Mouse (Mus musculus): ENCODE measurements around the gene Cox5a.

Cox5a gene

DNA sequence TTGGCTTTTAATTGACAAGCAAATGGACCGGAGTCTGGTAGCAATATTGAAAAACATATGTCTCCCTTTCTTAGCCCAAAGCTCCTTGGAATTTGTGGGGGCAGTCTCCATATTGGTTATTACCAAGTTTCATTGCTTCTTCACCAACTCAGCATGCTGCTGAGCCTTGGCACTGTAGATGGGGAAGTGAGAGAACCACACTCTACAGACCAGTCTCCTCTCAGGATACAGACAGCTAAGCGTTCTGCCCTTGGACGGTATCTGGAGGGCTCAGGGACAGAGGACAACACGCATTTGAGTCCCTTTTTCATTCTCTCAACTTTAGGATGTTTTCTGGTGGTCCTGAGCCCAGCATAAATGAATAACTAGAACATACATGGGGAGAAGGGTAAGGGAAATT is 37.6 kb downstream of the Cox5a start:
- in situ Hi-C loops (cut with MboI; ENCODE audit: unreplicated experiment in 2 of 2), result no loop called here

- in situ Hi-C loops (cut with MboI; ENCODE audit: unreplicated experiment in 2 of 2), result no loop called here
Measured at GRCm38 (mm10) chr9:57559568-57559967, 38.5 kb downstream of the Cox5a start.

- in situ Hi-C loops (cut with MboI; ENCODE audit: unreplicated experiment in 2 of 2), result no loop called here
Measured at GRCm38 (mm10) chr9:57560263-57560662, 39.2 kb downstream of the Cox5a start.

DNA sequence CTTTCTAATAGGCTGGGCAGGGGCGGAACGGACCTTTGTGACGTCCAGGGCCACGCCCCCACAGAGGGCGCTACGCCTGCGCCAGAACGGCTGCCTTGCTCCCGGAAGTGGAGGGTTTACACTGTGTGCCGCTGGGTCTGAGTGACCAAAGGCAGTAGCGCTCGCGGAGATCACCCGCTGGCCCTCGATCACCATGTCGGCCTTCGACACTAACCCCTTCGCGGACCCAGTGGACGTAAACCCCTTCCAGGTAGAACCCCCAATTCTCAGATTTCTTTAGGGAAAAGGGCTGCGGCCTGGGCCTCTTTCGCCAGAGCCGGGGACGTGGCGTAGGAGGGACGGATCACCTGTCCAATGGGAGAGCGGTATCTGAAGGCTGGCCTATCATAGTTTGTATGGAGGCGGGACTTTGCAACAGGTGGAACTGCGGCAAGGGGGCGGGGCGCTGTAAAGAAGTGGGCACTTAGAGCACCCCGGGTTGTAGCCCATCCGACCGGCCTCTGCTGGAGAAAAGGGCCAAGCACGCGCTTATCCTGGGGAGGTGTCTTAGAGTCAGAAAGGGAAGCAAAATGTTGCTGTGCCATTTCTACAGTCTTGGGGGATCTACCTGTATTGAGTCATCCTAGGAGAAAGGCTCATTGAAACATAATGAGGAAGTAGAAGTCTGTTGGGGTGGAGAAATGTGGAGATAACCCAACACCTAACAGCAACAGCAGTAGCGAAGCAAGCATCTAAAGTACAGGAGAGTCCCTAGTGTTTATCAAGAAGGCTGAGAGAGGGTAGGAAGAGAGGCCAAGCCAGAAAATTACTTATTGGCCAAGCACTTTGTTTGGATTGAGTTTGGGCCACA is 40.0 kb downstream of the Cox5a start, which contains the start of gene Scamp2:
TSS of gene Scamp2 (plus strand) at position 83 of the 850 bp plus-strand sequence.
- in situ Hi-C loops (cut with MboI; ENCODE audit: unreplicated experiment in 2 of 2), result no loop called here

DNA sequence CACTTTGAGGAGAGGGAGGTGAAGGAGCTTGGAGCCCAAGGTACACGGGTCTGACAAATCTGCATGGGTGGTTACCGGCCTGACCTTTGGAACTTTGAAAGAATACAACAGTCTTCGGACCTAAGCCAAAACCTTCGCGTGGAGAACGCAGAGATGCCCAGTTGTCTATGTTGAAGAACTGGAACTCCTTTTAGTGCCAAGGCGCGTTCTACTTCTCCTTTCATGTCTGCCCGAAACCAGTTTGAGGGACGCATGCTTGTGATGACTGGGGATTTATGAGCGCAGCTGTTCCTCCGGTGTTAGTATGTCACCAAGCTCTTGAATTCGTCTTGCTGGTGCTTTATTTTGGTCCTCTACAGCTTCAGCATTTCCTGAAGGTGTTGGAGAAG is 40.6 kb downstream of the Cox5a start:
- in situ Hi-C loops (cut with MboI; ENCODE audit: unreplicated experiment in 2 of 2), result no loop called here

DNA sequence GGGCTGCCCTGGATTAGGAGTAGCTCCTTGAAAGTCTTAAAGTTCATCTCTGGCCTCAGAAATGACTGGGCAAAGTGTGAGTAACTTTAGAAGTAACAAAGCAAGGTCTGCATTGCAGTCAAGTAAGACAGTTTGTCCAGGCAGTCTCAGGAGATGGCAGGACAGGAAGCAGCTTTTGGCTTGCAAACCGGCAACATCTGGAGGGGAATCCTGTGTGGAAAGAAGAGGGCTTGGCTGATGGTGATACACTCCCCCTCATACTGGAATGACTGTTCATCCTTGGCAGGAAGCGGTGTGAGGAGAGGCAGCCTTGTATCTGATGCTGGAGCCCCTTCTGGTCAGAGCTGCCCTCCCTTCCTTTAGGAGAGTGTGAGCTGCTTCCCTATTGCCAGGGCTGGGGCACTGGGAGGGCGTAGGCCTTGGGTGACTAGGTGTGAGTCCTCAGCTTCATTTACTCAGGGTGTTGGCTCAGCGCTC is 41.9 kb downstream of the Cox5a start:
- in situ Hi-C loops (cut with MboI; ENCODE audit: unreplicated experiment in 2 of 2), result no loop called here

DNA sequence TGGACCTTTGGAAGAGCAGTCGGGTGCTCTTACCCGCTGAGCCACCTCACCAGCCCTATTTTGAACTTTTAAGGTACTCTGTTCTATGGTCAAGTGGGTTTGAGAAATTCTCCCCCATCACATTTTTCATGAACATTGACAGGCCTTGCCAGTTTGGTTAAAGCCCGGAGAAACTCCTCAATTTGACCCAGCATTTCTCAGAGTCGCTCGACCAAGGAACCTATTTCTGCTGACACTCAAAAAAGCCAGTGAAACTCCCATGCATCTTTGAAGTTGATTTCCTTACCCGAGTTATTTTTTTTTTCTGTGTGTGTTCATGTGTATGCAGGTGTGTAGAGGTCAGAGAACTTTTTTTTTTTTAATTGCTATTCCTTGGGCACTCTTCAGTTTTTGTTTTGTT is 43.5 kb downstream of the Cox5a start:
- in situ Hi-C loops (cut with MboI; ENCODE audit: unreplicated experiment in 2 of 2), result no loop called here

GRCm38 (mm10) chr9:57565741-57566221 is 44.7 kb downstream of the Cox5a start:
- in situ Hi-C loops (cut with MboI; ENCODE audit: unreplicated experiment in 2 of 2), result no loop called here

DNA sequence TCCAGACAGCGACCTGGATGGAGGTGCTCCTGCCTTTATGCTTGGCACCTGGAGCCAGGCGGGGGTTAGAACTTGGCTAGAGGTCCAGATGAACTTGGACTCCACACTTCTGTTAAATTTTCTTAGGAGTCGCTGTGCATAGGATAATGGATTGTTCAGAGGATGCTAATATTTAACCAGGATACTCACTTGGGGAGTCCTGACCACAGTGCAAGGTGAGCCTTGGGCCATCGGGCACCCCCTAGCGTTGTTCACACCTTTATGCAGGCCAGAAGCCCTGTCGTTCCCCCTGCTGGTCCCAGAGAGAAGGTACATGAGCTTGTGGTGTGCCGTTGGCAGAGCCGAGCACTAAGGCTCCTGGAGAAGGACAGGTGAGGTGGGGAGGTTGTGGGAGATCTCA is 45.8 kb downstream of the Cox5a start:
- in situ Hi-C loops (cut with MboI; ENCODE audit: unreplicated experiment in 2 of 2), result no loop called here

- in situ Hi-C loops (cut with MboI; ENCODE audit: unreplicated experiment in 2 of 2), result no loop called here
Measured at GRCm38 (mm10) chr9:57568500-57568899, 47.4 kb downstream of the Cox5a start.

DNA sequence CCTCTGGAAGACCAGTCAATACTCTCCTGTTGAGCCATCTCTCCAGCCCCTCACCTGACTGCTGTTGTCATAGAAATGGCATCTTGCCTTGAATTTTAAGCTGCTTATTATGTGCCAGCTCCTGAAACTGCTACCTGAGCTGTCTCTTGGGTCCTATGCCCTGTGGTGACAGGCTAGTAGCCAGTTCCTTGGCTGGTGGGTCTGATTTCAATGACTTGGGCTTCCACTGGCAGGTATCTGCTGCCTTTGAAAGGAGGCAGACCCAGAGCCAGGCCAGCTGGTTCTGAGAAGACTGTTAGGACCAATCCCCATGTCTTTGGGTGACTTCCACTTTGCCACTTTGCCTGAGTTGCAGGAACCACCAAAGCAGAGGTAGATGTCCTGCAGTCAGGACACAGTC is 53.3 kb downstream of the Cox5a start:
- in situ Hi-C loops (cut with MboI; ENCODE audit: unreplicated experiment in 2 of 2), result no loop called here

DNA sequence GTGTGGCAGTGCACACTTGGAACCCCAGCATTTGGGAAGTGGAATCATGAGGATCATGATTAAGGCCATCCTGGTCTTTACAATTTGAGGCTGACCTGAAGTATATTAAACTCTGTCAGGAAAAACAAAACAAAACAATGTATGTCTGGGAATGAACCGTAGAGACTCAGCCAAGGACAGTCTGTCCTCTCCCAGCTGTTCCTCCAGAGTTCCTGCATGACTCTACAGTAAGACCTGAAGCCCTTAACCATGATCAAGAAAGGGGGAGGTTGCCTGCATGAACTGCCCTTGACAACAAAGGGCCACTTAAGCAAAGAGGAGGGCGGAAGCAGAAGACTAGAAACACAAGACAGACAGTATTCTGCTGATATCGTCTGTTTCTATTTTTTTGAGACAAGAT is 54.5 kb downstream of the Cox5a start:
- in situ Hi-C loops (cut with MboI; ENCODE audit: unreplicated experiment in 2 of 2), result loop anchor here in 1 of 2 experiments (25.0 kb wide), 1 partner anchor 937 kb away; no protein-coding TSS in a partner anchor

DNA sequence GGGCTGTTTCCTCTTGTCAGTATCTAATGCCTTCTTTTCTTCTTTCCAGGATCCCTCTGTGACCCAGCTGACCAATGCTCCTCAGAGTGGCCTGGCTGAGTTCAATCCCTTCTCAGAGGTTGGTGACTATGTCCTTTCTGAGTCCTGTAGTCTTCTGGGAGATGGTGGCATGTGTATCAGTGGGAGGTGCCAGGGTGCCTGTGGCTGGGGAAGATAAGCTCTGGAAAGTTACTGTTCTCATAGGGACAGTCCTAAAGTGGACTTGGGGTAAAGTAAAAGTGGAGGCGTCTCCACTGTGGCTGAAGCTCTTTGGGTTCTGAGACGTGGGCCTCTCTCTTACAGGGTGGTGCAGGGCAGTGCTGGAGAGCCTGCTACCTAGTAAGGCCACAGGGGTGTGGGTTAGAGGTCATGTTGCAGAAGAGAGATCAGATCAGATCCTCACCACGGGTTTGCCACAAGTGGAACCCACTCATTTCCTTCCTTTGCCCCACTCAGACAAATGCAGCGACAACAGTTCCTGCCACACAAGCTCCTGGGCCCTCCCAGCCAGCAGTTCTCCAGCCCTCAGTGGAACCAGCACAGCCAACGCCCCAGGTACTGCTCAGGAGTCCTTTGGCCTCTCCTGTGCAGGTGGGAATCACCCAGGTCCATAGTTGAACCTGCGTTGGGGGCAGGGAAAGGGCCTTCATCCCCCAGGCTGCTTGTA is 56.2 kb downstream of the Cox5a start:
- in situ Hi-C loops (cut with MboI; ENCODE audit: unreplicated experiment in 2 of 2), result loop anchor here in 1 of 2 experiments (25.0 kb wide), 1 partner anchor 935 kb away; no protein-coding TSS in a partner anchor

Measured in v-Abl transformed pro-B cells (cell line).